Mouse (Mus musculus) common myeloid progenitor, adult 5-6 weeks (primary cell): ENCODE data around the gene Rabggta. TPM values are rescaled to one million over a fixed set of nuclear protein-coding genes. Genes with fewer than 3 reads are reported as not detected.

Experiments used
- ATAC-seq: replicated peaks from 2 replicates; pipeline ENCODE4 v1.8.0; 2016; ENCODE audit warnings: low read depth, mild to moderate bottlenecking, moderate TSS enrichment, inconsistent platforms; ENCODE audit not compliant: poor library complexity, severe bottlenecking
- total RNA-seq: library from RNA; stranded (forward); fragments of 200-1000, 187-1606 nt; gene quantifications from 2 replicates; pipeline ENCODE4 v1.2.3, GENCODE M21; 2017

Gene Rabggta
- 11.6 and 15.0 TPM in 2 replicates for total RNA-seq

DNA sequence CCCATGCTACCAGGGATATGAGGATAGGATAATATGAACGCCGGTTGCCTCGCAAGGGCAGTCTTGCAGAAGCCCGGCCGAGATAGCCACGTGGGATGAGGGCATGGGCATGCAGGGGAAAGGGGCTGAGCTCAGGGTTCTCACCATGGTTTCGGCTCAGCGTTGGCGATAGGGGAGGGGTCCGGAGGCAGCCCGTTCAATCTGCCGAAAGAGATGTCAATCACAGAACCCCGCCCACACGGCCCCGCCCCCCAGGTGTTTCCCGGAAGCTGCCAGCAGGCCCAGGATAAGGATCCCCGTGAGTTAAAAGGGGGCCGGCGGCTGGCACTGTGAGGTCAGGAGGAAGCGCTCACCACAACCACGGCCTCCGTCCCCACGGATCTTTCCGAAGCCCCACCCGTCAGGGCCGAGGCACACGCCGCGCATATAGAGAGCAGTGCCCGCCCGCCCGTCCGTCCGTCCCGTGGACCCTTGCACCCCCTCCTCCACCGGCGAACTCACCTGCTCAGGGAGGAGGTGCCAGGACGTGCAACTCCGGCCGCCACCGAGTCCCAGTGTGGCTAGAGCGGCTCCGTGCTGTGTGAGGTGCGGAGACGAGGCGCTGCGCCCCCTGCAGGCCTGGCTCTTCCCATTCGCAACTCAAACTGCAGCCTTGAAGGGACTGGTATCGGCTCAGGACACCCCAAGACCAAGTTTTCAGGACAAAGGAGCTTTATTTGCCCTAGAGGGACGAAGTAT, at the start of gene Rabggta:
TSS of gene Rabggta (minus strand) at position 564 of the 738 bp plus-strand sequence.
- peak; percentile 63 for ATAC-seq

- peak; percentile 19; the same call in 1 of the 2 replicates for ATAC-seq
Measured at GRCm38 (mm10) chr14:55769087-55769703, 47.1 kb upstream of the Rabggta start.

DNA sequence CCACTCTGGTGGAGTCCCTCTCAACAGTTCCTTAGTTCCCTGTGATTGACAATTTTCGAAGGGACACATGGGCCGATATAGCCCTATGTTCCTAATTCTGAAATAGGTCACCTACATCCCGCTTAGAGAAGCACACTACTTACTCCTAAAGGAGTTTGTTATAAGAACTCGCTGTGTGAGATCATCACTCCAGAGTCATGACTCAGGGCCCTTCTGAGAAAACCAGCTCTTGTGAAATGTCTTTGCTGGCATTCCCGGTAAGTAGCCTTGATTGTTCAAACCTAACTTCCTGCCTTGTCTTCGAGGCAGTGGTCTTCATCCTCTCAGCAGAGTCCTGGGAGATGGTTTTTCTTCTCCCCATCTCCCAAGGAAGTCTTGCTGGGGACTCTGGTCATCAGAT, 46.5 kb upstream of the Rabggta start:
- ATAC-seq, result no peak

- peak; percentile 36 for ATAC-seq
Measured at GRCm38 (mm10) chr14:55767519-55768414, 45.7 kb upstream of the Rabggta start.

DNA sequence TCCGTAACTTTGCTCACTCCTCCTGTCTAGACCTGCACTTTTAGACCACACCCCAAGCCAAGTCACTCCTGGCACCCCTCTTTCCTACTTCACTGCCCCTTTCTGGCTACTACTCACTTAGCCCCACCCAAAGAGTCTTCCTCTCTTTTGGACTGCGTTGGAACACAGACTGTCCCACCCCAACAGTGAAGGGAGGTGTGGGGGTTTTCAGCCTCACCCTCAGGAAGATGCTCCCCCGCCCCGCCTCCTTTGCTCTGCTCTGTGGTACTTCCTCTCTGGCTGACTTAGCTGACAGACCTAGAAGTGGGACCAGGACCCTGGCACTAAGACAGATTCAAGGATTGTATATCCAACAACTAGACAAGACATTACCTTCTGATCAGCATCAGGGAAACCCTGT, 43.6 kb upstream of the Rabggta start, which contains the start of gene Ltb4r1:
TSS of gene Ltb4r1 (plus strand) at position 267 of the 400 bp plus-strand sequence.
- ATAC-seq, result peak; percentile 34

DNA sequence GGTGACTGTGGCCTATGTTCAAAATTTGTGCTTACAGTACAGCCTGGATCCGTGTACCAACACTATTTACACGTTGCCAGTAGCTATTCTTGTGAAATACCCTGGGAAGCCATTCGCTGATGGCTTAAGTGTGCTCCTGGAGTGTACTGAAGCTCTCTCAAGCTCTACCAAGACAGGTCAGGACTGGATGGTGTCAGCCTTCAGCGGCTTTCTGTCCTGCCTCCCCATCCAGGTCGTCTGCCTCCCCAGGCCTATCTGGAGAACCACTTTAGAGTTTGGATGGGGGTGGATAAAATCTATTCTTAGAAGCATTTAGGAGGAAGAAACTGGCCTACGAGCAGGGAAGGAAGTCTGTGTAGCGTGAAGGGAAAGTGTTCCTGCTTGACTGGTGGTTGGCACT, 41.1 kb upstream of the Rabggta start:
- ATAC-seq, result no peak

DNA sequence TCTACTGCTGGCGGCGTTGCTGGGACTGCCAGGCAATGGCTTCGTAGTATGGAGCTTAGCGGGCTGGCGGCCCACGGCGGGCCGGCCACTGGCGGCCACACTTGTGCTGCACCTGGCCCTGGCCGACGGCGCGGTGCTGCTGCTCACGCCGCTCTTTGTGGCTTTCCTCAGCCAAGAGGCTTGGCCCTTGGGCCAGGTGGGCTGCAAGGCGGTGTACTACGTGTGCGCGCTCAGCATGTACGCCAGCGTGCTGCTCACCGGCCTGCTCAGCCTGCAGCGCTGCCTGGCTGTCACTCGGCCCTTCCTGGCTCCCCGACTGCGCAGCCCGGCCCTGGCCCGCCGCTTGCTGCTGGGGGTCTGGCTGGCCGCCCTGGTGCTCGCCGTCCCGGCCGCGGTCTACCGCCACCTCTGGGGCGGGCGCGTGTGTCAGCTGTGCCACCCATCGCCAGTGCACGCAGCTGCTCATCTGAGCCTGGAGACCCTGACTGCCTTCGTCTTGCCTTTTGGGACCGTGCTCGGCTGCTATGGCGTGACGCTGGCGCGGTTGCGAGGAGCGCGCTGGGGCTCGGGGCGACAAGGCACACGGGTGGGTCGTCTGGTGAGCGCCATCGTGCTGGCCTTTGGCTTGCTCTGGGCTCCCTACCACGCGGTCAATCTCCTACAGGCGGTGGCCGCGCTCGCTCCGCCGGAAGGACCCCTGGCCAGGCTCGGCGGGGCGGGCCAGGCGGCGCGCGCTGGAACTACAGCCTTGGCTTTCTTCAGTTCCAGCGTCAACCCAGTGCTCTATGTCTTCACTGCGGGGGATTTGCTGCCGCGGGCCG, 40.1 kb upstream of the Rabggta start:
- 0 out of 2 replicates have a peak, but pooled peaks have one; percentile 9 for ATAC-seq

DNA sequence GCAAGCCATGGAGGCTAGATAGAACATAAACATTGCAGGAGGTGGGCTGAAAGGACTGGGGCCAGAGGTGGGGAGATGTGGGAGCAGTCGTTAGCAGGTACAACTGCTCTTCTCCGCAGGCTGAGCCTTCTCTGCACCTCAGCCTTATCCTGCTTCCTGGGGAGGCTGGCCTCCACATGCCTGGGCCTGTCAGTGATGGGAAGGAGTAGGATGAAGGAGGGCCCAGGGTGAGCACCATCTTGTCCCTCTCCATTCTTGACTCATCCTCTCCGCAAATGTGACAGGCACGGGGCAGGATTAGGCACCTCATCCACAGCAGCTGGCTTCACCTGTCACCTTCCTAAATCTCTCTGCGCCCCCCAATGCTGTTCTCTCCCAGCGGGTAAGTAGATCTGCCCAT, 39.1 kb upstream of the Rabggta start, which contains the start of gene Ltb4r2:
TSS of gene Ltb4r2 (plus strand) at position 266 of the 400 bp plus-strand sequence.
- ATAC-seq, result no peak

- 0 out of 2 replicates have a peak, but pooled peaks have one; percentile 19 for ATAC-seq
Measured at GRCm38 (mm10) chr14:55760156-55760555, 38.1 kb upstream of the Rabggta start.

GRCm38 (mm10) chr14:55758363-55758784, 36.3 kb upstream of the Rabggta start, which contains the start of gene Cideb:
TSS of gene Cideb (minus strand) at chr14:55758458.
- ATAC-seq, result peak; percentile 64

DNA sequence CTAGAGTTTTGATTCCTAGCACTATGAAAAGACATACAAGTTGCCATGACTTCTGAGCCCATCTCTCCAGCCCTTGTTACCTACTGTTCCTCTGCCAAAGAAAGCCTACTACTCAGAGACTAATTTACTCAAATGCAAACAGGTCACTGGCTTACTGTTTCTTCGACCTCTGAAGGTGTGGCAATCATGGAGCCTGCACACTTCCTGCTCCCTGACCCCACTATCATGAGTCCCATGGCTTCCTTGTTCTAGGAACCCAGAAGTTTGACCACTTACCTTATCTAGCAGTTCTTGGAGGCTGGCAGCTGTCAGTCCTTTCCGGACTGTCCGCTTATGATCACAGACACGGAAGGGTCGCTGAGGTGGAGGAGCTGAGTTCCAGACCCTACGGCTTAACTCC, 35.5 kb upstream of the Rabggta start:
- no peak for ATAC-seq

- no peak for ATAC-seq
Measured at GRCm38 (mm10) chr14:55747051-55747847, 25.2 kb upstream of the Rabggta start.

GRCm38 (mm10) chr14:55745861-55746237, 23.8 kb upstream of the Rabggta start:
- no peak for ATAC-seq

GRCm38 (mm10) chr14:55745180-55745860, 23.3 kb upstream of the Rabggta start, which contains the start of the genes Dhrs1 and Nop9:
TSS of gene Dhrs1 (minus strand) at chr14:55745690.
TSS of gene Nop9 (plus strand) at chr14:55745693.
- ATAC-seq, result peak; percentile 81

DNA sequence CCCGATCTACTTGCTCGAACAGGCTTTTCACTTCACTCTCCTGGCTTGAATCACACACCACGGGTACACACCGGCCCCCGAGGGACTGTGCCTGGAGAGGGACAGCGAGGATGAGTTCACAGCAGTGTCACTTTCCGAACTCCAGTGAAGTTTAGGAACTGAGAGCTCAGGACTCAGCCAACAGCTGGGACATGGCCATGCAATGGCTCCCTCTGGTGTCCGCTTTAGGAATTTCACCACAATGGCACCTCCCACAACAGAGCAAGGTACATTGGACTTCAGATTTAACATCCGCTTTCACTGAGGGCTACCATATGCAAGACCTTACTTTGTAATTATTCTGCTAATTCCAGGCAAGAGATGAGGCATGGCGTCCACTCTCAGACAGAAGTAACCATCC, 21.6 kb upstream of the Rabggta start:
- ATAC-seq, result peak; percentile 78

DNA sequence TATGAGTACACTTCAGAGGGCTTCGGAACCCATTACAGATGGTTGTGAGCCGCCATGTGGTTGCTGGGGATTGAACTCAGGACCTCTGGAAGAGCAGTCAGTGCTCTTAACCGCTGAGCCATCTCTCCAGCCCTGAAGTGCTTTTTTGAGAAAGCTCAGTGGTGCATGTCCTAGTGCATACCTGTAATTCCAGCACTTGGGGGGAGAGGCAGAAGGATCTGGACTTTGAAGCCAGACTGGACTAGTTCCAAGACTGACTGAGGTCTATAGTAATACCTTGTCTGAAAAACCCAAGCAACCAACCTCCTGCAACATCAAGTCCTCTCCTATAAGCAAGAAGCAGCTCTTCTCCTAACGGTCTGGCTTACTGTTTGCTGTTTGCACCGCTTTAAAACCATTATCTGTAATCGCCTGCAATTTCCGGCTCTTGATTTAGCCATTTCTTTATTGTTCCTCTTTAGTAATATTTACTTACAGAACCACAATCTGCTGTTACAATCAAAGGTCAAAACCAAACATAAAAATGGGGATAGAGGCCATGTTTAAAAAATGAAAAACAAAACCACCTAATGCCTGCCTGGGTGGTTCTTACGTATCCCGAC, 15.1 kb upstream of the Rabggta start:
- ATAC-seq, result 0 out of 2 replicates have a peak, but pooled peaks have one; percentile 22

- 0 out of 2 replicates have a peak, but pooled peaks have one; percentile 5 for ATAC-seq
Measured at GRCm38 (mm10) chr14:55735758-55736157, 13.7 kb upstream of the Rabggta start.
